Mouse (Mus musculus): ENCODE data around the gene Reln.

The Reln gene

GRCm38 (mm10) chr5:22223940-22224339 is 120.6 kb downstream of the Reln start:
- no peak for DNase-seq (ENCODE audit: low spot score)

GRCm38 (mm10) chr5:22208311-22209021 is 136.0 kb downstream of the Reln start:
- DNase-seq (ENCODE audit: low spot score), result no peak

GRCm38 (mm10) chr5:22197926-22198325 is 146.6 kb downstream of the Reln start:
- DNase-seq (ENCODE audit: low spot score), result no peak

GRCm38 (mm10) chr5:22196891-22197290 is 147.6 kb downstream of the Reln start:
- no peak for DNase-seq (ENCODE audit: low spot score)

GRCm38 (mm10) chr5:22196476-22196875 is 148.0 kb downstream of the Reln start:
- no peak for DNase-seq (ENCODE audit: low spot score)

GRCm38 (mm10) chr5:22195352-22195941 is 149.1 kb downstream of the Reln start:
- no peak for DNase-seq (ENCODE audit: low spot score)

GRCm38 (mm10) chr5:22191784-22192183 is 152.7 kb downstream of the Reln start:
- no peak for DNase-seq (ENCODE audit: low spot score)

GRCm38 (mm10) chr5:22190333-22190732 is 154.2 kb downstream of the Reln start:
- no peak for DNase-seq (ENCODE audit: low spot score)

GRCm38 (mm10) chr5:22187599-22187998 is 156.9 kb downstream of the Reln start:
- no peak for DNase-seq (ENCODE audit: low spot score)

GRCm38 (mm10) chr5:22176480-22176879 is 168.0 kb downstream of the Reln start:
- no peak for DNase-seq (ENCODE audit: low spot score)

GRCm38 (mm10) chr5:22171336-22171735 is 173.2 kb downstream of the Reln start:
- DNase-seq (ENCODE audit: low spot score), result no peak

- DNase-seq (ENCODE audit: low spot score), result no peak
Observed at GRCm38 (mm10) chr5:22164060-22164934, 180.2 kb downstream of the Reln start.

GRCm38 (mm10) chr5:22160935-22161334 is 183.6 kb downstream of the Reln start:
- DNase-seq (ENCODE audit: low spot score), result no peak

- no peak for DNase-seq (ENCODE audit: low spot score)
Observed at GRCm38 (mm10) chr5:22158754-22159153, 185.7 kb downstream of the Reln start.

GRCm38 (mm10) chr5:22153601-22154000 is 190.9 kb downstream of the Reln start:
- DNase-seq (ENCODE audit: low spot score), result no peak

GRCm38 (mm10) chr5:22141821-22142220 is 202.7 kb downstream of the Reln start:
- no peak for DNase-seq (ENCODE audit: low spot score)

- DNase-seq (ENCODE audit: low spot score), result no peak
Observed at GRCm38 (mm10) chr5:22139015-22139414, 205.5 kb downstream of the Reln start.

GRCm38 (mm10) chr5:22134402-22134801 is 210.1 kb downstream of the Reln start:
- DNase-seq (ENCODE audit: low spot score), result no peak

GRCm38 (mm10) chr5:22131730-22132522 is 212.6 kb downstream of the Reln start:
- no peak for DNase-seq (ENCODE audit: low spot score)

GRCm38 (mm10) chr5:22127583-22127982 is 216.9 kb downstream of the Reln start:
- DNase-seq (ENCODE audit: low spot score), result no peak

- DNase-seq (ENCODE audit: low spot score), result no peak
Observed at GRCm38 (mm10) chr5:22119296-22119695, 225.2 kb downstream of the Reln start.

- DNase-seq (ENCODE audit: low spot score), result no peak
Observed at GRCm38 (mm10) chr5:22118456-22118855, 226.0 kb downstream of the Reln start.

All from ovary, postnatal 14 days (tissue).